ENCODE assay signal across 15 mouse cellular contexts in the genomic region with DNA sequence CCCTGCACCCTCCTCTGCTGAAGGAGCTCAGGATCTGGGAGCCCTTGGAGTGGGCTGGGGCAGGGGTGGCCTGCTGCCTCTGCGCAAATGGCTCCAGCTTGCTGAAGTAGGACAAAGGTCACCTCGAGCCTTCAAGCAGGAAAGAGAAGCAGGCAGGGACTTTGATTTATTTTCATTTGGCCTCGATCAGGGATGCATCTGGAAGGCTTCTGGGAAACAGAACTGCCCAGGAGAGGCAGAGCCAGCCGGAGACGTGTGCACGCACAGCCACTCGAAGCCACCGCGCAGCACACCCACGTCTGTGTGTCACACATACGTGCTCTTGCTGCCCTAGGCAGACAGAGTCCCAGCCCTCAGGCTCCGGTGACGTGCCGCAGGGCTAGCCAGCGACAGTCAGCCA. TPM values are rescaled to one million over a fixed set of nuclear protein-coding genes. Genes with fewer than 3 reads are reported as not detected.
DNase-seq lines count a peak whose midpoint lies in the region; ATAC-seq and TF ChIP-seq lines count a peak whose summit lies in the region.
"Had no signal": no experiment of that assay in that cellular context is flagged by ENCODE, and none has a peak within 500 bp of the region (broad histone marks: within the 10 kb centered on the region; RNA-seq: fewer than 3 reads in every experiment).

No protein-coding gene starts in this region.

- WGBS in heart, postnatal 0 days, result 80% methylated on average over 15 of the region's 15 CpGs
- WGBS in kidney, embryonic 14.5 days, result 55% methylated on average over 15 of the region's 15 CpGs

- no peak for TF ChIP-seq EP300 in heart, postnatal 0 days (IDR thresholded peaks at IDR 0.05; ENCODE audit: low read depth)

- no peak for TF ChIP-seq CTCF in heart, postnatal 0 days (IDR thresholded peaks at IDR 0.05; ENCODE audit: low read depth)

- no peak overlapping the region for H3K9ac ChIP-seq in heart, postnatal 0 days (replicated peaks; ENCODE audit: low read depth, low read length)
- H3K9ac ChIP-seq in kidney, embryonic 14.5 days (ENCODE audit: low read depth, low read length), result peak overlapping the region; percentile 23; the same call in 1 of the 2 replicates
- H3K9ac ChIP-seq: forebrain, embryonic 15.5 days; neural tube, embryonic 15.5 days had no signal

- H3K27ac ChIP-seq in heart, postnatal 0 days (ENCODE audit: low read depth), result no peak overlapping the region
- no peak overlapping the region for H3K27ac ChIP-seq in kidney, embryonic 14.5 days (ENCODE audit: low read depth, low read length)
- H3K27ac ChIP-seq: forebrain, embryonic 15.5 days; hindbrain, postnatal 0 days; neural tube, embryonic 15.5 days had no signal

- intact Hi-C loops in left cerebral cortex, postnatal 4 days (cut with DNase I), result no loop called here

- H3K4me1 ChIP-seq in heart, postnatal 0 days (ENCODE audit: control insufficient read depth, insufficient read depth), result peaks cover 9% of the 10 kb centered on the region; the same call in 1 of the 2 replicates
- H3K4me1 ChIP-seq in kidney, embryonic 14.5 days (ENCODE audit: control insufficient read depth, insufficient read depth, low read length), result peaks cover 18% of the 10 kb centered on the region

- no peak overlapping the region for H3K4me3 ChIP-seq in heart, postnatal 0 days (ENCODE audit: low read depth, low read length)
- H3K4me3 ChIP-seq in kidney, embryonic 14.5 days (ENCODE audit: low read length), result no peak overlapping the region
- H3K4me3 ChIP-seq: forebrain, embryonic 15.5 days; neural tube, embryonic 15.5 days had no signal

- H3K9me3 ChIP-seq in heart, postnatal 0 days (replicated peaks; ENCODE audit: control insufficient read depth, low read length), result 0 out of 2 replicates have a peak, but pooled peaks cover 2% of the 10 kb centered on the region
- H3K9me3 ChIP-seq in kidney, embryonic 14.5 days (ENCODE audit: control insufficient read depth, low read length), result no peaks in the 10 kb centered on the region; the same call in 1 of the 2 replicates
- H3K9me3 ChIP-seq: forebrain, embryonic 15.5 days; neural tube, embryonic 15.5 days had no signal

- no peaks in the 10 kb centered on the region for H3K27me3 ChIP-seq in heart, postnatal 0 days (ENCODE audit: control insufficient read depth, insufficient read depth, low read length)
- H3K27me3 ChIP-seq in kidney, embryonic 14.5 days (ENCODE audit: control insufficient read depth, insufficient read depth, low read length), result no peaks in the 10 kb centered on the region
- H3K27me3 ChIP-seq: forebrain, embryonic 15.5 days; neural tube, embryonic 15.5 days had no signal

- 0 out of 2 replicates have a peak, but pooled peaks have one; percentile 21 for ATAC-seq in heart, postnatal 0 days (ENCODE audit: insufficient read depth, low read depth)
- no peak for ATAC-seq in kidney, embryonic 14.5 days (ENCODE audit: low FRiP score, low TSS enrichment)
- ATAC-seq: forebrain, embryonic 15.5 days had no signal

- no peaks in the 10 kb centered on the region for H3K36me3 ChIP-seq in heart, postnatal 0 days (replicated peaks; ENCODE audit: control insufficient read depth, insufficient read depth, low read length)
- no peaks in the 10 kb centered on the region for H3K36me3 ChIP-seq in kidney, embryonic 14.5 days (ENCODE audit: control insufficient read depth, insufficient read depth, low read length)
- H3K36me3 ChIP-seq: forebrain, embryonic 15.5 days; neural tube, embryonic 15.5 days had no signal

- no peak overlapping the region for H3K4me2 ChIP-seq in heart, postnatal 0 days (ENCODE audit: low read depth, low read length)
- H3K4me2 ChIP-seq in kidney, embryonic 14.5 days (replicated peaks; ENCODE audit: low read depth, low read length), result no peak overlapping the region
- H3K4me2 ChIP-seq: forebrain, embryonic 15.5 days; neural tube, embryonic 15.5 days had no signal

- DNase-seq in heart, postnatal 0 days (ENCODE audit: low spot score), result no peak
- no peak for DNase-seq in heart, adult 18-20 months
- peak; percentile 69 to 70 for DNase-seq in adrenal gland, postnatal 36 days
- peak; percentile 50 for DNase-seq in lung, postnatal 14 days
- DNase-seq in spleen, adult 18-20 months, result no peak
- no peak for DNase-seq in embryo, embryonic 9.5 days (ENCODE audit: extremely low spot score)
- DNase-seq in left cerebral cortex, postnatal 4 days, result no peak
- DNase-seq: cerebellum, postnatal 14 days; right cerebral cortex, adult 18-20 months had no signal

RNA-seq across cellular contexts. Expression of a gene that starts 41.7 kb away (rescaled TPM):
- total RNA-seq in heart, postnatal 0 days (2014; rRNA removed; ENCODE audit: low replicate concordance), result 18.9 and 26.8 TPM in 2 replicates
- polyA plus RNA-seq in heart, postnatal 0 days (2015; fragmentation: Nextera tagmentation; extraction: Ambion mirVana), result 22.3 and 28.0 TPM in 2 replicates
- total RNA-seq in heart, adult 18-20 months (2021), result 10 to 100 TPM; 14.9 to 19.0 TPM
- 100 to 1,000 TPM in 1 of 2 experiments, 10 to 100 TPM in 1; 81.7 to 149 TPM for total RNA-seq in adrenal gland, postnatal 36 days (2021)
- 16.1 and 16.3 TPM in 2 replicates for polyA plus RNA-seq in kidney, embryonic 14.5 days (2014; fragmentation: Nextera tagmentation; extraction: Ambion mirVana)
- 1 to 10 TPM; 5.3 to 6.2 TPM for total RNA-seq in left cerebral cortex, postnatal 4 days (2021)

RNA-seq across cellular contexts. Expression of a gene that starts 43.2 kb away (rescaled TPM):
- total RNA-seq in heart, postnatal 0 days (2014; rRNA removed; ENCODE audit: low replicate concordance), result 0.11 and 0.93 TPM in 2 replicates
- polyA plus RNA-seq in heart, postnatal 0 days (2015; fragmentation: Nextera tagmentation; extraction: Ambion mirVana), result 0.64 and 0.85 TPM in 2 replicates
- 1 to 10 TPM in 1 of 2 experiments, under 1 TPM in 1; 0.82 to 1.3 TPM for total RNA-seq in heart, adult 18-20 months (2021)
- 1 to 10 TPM; 6.4 to 6.7 TPM for total RNA-seq in adrenal gland, postnatal 36 days (2021)
- polyA plus RNA-seq in kidney, embryonic 14.5 days (2014; fragmentation: Nextera tagmentation; extraction: Ambion mirVana), result 2.2 and 4.8 TPM in 2 replicates
- 100 to 1,000 TPM in 1 of 2 experiments, 10 to 100 TPM in 1; 96.7 to 106 TPM for total RNA-seq in left cerebral cortex, postnatal 4 days (2021)

RNA-seq across cellular contexts. Expression of a gene that starts 53.5 kb away (rescaled TPM):
- 13.9 and 18.9 TPM in 2 replicates for total RNA-seq in heart, postnatal 0 days (2014; rRNA removed; ENCODE audit: low replicate concordance)
- 9.1 and 9.7 TPM in 2 replicates for polyA plus RNA-seq in heart, postnatal 0 days (2015; fragmentation: Nextera tagmentation; extraction: Ambion mirVana)
- 1 to 10 TPM; 4.7 to 5.8 TPM for total RNA-seq in heart, adult 18-20 months (2021)
- 10 to 100 TPM; 11.2 to 17.2 TPM for total RNA-seq in adrenal gland, postnatal 36 days (2021)
- polyA plus RNA-seq in kidney, embryonic 14.5 days (2014; fragmentation: Nextera tagmentation; extraction: Ambion mirVana), result 16.0 and 17.1 TPM in 2 replicates
- 10 to 100 TPM; 28.5 to 35.7 TPM for total RNA-seq in left cerebral cortex, postnatal 4 days (2021)

RNA-seq across cellular contexts. Expression of a gene that starts 53.9 kb away (rescaled TPM):
- total RNA-seq in heart, postnatal 0 days (2014; rRNA removed; ENCODE audit: low replicate concordance), result not detected in 2 replicates
- not detected in 2 replicates for polyA plus RNA-seq in heart, postnatal 0 days (2015; fragmentation: Nextera tagmentation; extraction: Ambion mirVana)
- total RNA-seq in heart, adult 18-20 months (2021), result not detected
- total RNA-seq in adrenal gland, postnatal 36 days (2021), result 1 to 10 TPM; 1.2 to 1.5 TPM
- 0.37 TPM in 1 of 2 replicates, not detected in the other for polyA plus RNA-seq in kidney, embryonic 14.5 days (2014; fragmentation: Nextera tagmentation; extraction: Ambion mirVana)
- 100 to 1,000 TPM; 104 to 111 TPM for total RNA-seq in left cerebral cortex, postnatal 4 days (2021)
- total RNA-seq: heart, postnatal 10 days; MEL had no signal

Comparison
In these comparisons a context has a peak if more than half of its experiments do, and no peak if none do; other contexts are left out.
1. DNase-seq: peak in adrenal gland, postnatal 36 days (2 of 2) and lung, postnatal 14 days (single experiment); none in heart, postnatal 0 days (single experiment), heart, adult 18-20 months (0 of 2), spleen, adult 18-20 months (0 of 2), embryo, embryonic 9.5 days (single experiment) and left cerebral cortex, postnatal 4 days (single experiment).
2. RNA of a gene that starts 43.2 kb away (total RNA-seq): 96.7 to 106 TPM in left cerebral cortex, postnatal 4 days; 6.4 to 6.7 TPM in adrenal gland, postnatal 36 days, 0.82 to 1.3 TPM in heart, adult 18-20 months and 0.11 to 0.93 TPM in heart, postnatal 0 days; every median in the first group is over 10 times any median in the second.